Mouse (Mus musculus): ENCODE data around the gene Hsf5. TPM values are rescaled to one million over a fixed set of nuclear protein-coding genes. Genes with fewer than 3 reads are reported as not detected.
A peak's percentile ranks its signal among the peaks of the same experiment; 100 is the strongest.

Gene Hsf5
- polyA plus RNA-seq, 1 experiment from 2014 or later = 0.04 TPM

DNA sequence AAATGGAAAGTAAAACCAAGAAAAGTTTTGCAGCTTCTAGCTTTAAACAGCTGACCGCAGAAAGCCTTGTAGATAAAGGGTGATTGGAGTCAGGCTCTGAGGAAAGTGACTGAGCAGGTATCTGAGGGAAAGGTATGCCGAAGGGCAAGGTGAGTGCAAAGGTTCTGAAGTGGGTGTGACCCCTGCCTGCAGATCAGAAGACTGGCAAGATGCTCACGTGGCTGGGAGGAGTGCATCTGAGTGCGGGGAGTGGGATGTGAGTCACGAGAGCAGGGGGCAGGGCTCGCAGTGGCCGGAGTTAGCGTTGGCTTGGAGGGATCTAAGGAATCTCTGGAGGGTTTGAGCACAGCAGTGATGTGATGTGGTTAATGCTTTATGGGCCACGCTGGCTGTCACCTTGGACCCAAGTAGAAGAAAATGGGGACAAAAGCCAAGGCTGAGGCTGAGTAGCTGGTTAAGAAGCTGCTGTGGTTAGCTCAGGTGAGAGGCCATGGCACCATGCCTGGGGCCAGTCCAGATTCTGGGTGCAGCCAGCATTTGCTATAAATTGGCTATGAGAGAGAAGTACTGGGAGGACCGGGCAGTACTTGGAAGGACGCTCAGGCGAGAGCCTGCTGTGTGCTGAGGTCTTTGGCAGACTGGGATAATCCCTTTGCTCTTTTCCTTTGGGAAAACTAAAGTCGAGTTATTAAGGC lies 17.4 kb upstream of the Hsf5 start:
- in situ Hi-C loops (cut with MboI; ENCODE audit: low pct_unique_long_range_greater_than_20kb) = no loop called here
- no peak for TF ChIP-seq CTCF (IDR thresholded peaks at IDR 0.05)
- CTCF ChIA-PET = no interaction called here
- ATAC-seq = no peak
- no peaks in the 10 kb centered on the region for H3K27me3 ChIP-seq
- DNase-seq (ENCODE audit: low read depth, low spot score) = no peak
- POLR2A ChIA-PET = no interaction called here

DNA sequence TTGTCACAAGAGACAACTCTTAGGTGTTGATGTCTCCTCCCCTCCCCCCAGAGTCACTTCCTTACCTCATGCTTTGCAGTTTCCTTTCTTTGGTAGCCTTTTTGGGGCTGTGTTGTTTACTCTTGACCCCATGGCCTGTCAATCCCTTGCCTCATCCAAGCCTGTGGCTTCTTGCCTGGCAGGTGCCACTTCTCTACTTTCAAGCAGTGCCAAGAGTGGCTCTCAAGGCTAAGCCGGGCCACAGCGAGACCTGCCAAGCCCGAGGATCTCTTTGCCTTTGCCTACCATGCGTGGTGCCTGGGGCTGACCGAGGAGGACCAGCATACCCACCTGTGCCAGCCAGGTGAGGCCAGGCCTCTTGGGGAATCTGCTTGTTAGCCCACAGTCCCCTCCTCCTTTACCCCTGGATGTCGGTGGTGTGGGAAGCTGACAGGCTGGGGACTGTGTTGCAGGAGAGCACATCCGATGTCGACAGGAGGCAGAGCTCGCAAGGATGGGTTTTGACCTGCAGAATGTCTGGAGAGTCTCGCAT lies 16.6 kb upstream of the Hsf5 start:
- ATAC-seq (no peak), DNase-seq (ENCODE audit: low read depth, low spot score) (no peak)
- CTCF ChIA-PET = interaction anchor here (1.0 kb wide), 1 partner anchor 16 kb away, joined by 3 read pairs; no protein-coding TSS in a partner anchor
- TF ChIP-seq CTCF (IDR thresholded peaks at IDR 0.05) = no peak
- no peaks in the 10 kb centered on the region for H3K27me3 ChIP-seq
- POLR2A ChIA-PET = no interaction called here
- in situ Hi-C loops (cut with MboI; ENCODE audit: low pct_unique_long_range_greater_than_20kb) = no loop called here

DNA sequence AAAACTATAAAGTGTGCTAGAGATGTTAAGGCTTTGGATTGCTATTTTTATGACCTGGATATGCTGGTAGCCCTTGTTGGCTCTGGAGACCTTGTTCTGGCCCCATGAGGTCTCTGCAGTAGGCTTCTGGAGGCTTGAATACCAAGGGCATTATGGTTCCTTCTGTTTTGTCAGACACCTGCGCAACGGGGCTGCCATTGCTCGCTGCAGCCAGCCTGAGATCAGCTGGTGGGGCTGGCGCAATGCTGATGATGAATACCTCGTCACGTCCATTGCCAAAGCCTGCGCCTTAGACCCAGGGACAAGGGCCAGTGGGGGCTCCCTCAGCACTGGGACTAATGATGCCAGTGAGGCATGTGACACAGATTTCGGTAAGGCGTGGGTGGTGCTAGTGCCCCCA lies 14.7 kb upstream of the Hsf5 start:
- DNase-seq (ENCODE audit: low read depth, low spot score) (no peak), ATAC-seq (no peak)
- POLR2A ChIA-PET = interaction anchor here (0.7 to 0.9 kb wide), 2 partner anchors 20 to 36 kb away, joined by 3 read pairs; no protein-coding TSS in a partner anchor
- H3K27me3 ChIP-seq = no peaks in the 10 kb centered on the region
- CTCF ChIA-PET = interaction anchor here (1.3 kb wide), 1 partner anchor 14 kb away, joined by 3 read pairs; no protein-coding TSS in a partner anchor
- TF ChIP-seq CTCF (IDR thresholded peaks at IDR 0.05) = no peak
- in situ Hi-C loops (cut with MboI; ENCODE audit: low pct_unique_long_range_greater_than_20kb) = no loop called here

DNA sequence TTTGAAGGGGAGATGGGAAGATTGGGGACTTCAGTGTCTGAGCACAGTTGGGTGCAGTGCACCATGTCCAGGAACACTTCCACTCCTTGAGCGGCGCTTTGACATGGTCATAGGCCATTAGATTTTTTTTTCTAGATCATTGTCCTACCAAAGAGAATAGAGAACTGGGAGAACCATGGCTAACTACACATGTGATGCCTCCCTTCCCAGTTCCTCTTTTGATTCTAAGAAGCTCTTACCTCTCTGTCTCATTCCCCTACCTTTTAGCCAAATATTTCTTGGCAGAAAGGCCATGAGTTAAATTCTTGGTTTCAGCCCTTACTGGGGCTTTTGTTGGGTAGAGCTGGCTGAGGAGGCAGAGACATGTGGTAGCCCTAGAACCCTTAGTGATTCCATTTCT lies 13.4 kb upstream of the Hsf5 start:
- CTCF ChIA-PET = no interaction called here
- H3K27me3 ChIP-seq = no peaks in the 10 kb centered on the region
- DNase-seq (ENCODE audit: low read depth, low spot score) (no peak), ATAC-seq (no peak)
- in situ Hi-C loops (cut with MboI; ENCODE audit: low pct_unique_long_range_greater_than_20kb) = no loop called here
- TF ChIP-seq CTCF (IDR thresholded peaks at IDR 0.05) = no peak
- POLR2A ChIA-PET = interaction anchor here (1.4 kb wide), 1 partner anchor 8 kb away, joined by 4 read pairs; no protein-coding TSS in a partner anchor

DNA sequence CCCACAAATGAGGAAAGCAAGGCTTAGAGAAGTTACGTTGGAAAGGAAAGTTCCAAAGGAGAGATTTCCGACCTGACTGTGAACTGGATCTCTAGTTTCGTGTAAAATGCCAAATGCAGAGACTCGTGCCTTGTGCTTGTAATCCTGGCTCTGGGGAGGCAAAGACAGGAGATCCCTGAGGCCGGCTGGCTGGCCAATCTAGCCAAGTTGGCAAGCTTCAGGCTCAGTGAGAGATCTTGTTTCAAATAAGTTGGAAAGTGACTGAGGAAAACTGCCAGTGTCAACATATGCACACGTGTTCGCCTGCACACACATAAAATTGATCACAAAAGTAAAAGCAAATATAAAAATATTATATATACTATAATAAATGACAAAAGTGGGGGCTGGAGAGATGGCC lies 7.7 kb upstream of the Hsf5 start:
- CTCF ChIA-PET = no interaction called here

DNA sequence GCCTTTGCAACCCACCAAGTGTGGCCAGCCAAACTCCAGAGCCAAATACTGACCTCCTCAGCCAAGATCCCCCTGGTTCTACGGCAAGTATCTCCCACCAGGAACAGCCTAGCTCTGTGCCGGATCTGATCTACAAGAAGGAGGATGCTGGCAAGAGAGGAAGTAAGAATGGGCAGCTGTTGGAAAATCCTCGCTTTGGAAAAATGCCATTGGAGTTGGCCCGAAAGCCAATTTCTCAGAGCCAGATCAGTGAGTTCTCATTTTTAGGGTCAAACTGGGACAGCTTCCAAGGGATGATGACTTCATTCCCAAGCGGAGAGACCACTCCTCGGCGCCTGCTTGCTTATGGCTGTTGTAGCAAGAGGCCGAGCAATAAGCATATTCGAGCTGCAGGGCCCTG lies 5.4 kb upstream of the Hsf5 start:
- in situ Hi-C loops (cut with MboI; ENCODE audit: low pct_unique_long_range_greater_than_20kb) = no loop called here
- TF ChIP-seq CTCF (IDR thresholded peaks at IDR 0.05) = no peak
- no peak for DNase-seq (ENCODE audit: low read depth, low spot score)
- no peak for ATAC-seq
- ChIA-PET CTCF (no interaction called here), POLR2A (interaction anchor here (1.2 kb wide), 1 partner anchor 11 kb away, joined by 4 read pairs; no protein-coding TSS in a partner anchor)
- H3K27me3 ChIP-seq = no peaks in the 10 kb centered on the region

More for the DNA sequence above, 7.7 kb upstream of the Hsf5 start:
- H3K27me3 ChIP-seq = no peaks in the 10 kb centered on the region
- ATAC-seq (no peak), DNase-seq (ENCODE audit: low read depth, low spot score) (no peak)
- no peak for TF ChIP-seq CTCF (IDR thresholded peaks at IDR 0.05)
- in situ Hi-C loops (cut with MboI; ENCODE audit: low pct_unique_long_range_greater_than_20kb) = no loop called here
- POLR2A ChIA-PET = no interaction called here

DNA sequence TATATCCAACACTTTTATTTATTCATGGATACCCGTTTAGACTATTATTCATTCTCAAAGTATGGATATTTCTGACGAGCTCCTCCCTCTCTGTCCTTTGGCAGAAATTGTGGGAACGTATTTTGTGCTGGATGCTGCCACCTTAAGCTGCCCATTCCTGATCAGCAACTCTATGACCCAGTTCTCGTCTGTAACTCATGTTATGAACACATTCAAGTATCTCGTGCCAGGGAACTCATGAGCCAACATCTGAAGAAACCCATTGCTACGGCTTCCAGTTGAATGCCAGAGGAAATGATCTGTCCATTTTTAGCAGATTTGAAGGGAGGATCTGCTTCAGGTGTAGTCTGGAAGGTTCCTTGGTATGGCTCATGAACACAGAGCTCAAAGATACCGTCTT lies 3.0 kb upstream of the Hsf5 start:
- no peak for DNase-seq (ENCODE audit: low read depth, low spot score)
- ChIA-PET POLR2A (no interaction called here), CTCF (no interaction called here)
- no peaks in the 10 kb centered on the region for H3K27me3 ChIP-seq
- in situ Hi-C loops (cut with MboI; ENCODE audit: low pct_unique_long_range_greater_than_20kb) = no loop called here
- TF ChIP-seq CTCF (IDR thresholded peaks at IDR 0.05) = no peak
- ATAC-seq = no peak

DNA sequence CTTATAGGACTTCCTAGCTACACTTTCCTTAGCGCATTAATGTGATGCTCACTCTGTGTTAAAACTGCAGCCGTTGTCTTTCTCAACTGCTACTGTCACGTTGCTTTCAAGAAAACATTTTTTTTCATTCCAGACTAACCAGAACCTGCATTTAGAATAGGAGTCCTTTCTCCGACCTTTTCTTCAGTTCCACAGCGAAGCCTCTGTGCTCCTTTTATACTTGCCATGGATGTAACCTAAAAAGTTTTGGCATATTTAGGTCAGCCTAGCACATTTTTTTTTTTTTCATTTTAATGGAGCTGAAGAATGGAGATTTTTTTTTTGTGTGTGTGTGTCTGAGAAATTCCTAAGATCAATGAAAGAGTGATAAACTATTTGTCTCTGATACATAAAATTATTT lies 1.4 kb upstream of the Hsf5 start:
- DNase-seq (ENCODE audit: low read depth, low spot score) (no peak), ATAC-seq (no peak)
- ChIA-PET POLR2A (no interaction called here), CTCF (interaction anchor here (0.8 to 1.3 kb wide), 3 partner anchors 13 to 206 kb away, joined by 3 read pairs; no protein-coding TSS in a partner anchor)
- in situ Hi-C loops (cut with MboI; ENCODE audit: low pct_unique_long_range_greater_than_20kb) = no loop called here
- no peak for TF ChIP-seq CTCF (IDR thresholded peaks at IDR 0.05)
- no peaks in the 10 kb centered on the region for H3K27me3 ChIP-seq

DNA sequence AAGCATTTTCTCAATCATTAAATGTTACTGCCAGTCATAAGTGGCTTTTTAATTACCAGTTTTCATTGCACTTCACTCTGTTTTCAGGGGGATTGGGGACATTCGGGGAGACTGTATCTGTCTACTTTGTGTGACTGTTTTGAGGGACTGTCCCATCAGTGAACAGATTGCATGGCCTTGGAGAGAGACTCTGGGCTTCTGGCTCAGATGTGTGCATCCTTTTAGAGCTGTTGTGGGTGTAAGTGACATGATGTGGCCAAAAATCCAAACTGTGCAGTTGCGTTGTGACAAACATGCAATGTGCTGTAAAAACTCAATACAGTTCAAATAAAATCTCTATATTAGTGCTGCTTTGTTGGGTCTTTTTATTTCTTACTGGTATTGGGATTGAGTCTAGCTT lies 1.0 kb upstream of the Hsf5 start:
- in situ Hi-C loops (cut with MboI; ENCODE audit: low pct_unique_long_range_greater_than_20kb) = no loop called here
- CTCF ChIA-PET = interaction anchor here (0.8 to 1.3 kb wide), 3 partner anchors 14 to 206 kb away, joined by 3 read pairs; no protein-coding TSS in a partner anchor
- no peaks in the 10 kb centered on the region for H3K27me3 ChIP-seq
- POLR2A ChIA-PET = no interaction called here
- DNase-seq (ENCODE audit: low read depth, low spot score) (no peak), ATAC-seq (no peak)
- TF ChIP-seq CTCF (IDR thresholded peaks at IDR 0.05) = no peak

DNA sequence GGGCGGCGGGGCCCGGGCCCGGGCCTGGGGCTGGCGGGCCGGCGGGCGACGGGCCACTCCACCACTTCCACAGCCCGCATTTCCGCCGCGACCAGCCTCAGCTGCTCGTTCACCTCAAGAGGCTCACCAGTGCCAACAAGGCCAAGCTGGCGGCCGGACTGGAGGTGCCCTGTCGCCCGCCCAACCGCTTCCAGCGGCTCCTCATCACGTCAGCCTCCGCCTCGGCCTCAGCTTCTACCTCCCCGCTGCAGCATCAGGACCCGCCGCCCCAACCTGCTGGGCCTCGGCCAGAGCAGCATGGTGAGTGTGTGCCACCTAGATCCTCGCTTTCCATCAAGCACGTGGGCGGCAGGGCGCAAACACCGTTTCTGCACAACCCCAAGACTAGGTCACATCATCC lies 642 bp downstream of the Hsf5 start:
- TF ChIP-seq CTCF (IDR thresholded peaks at IDR 0.05) = no peak
- ChIA-PET CTCF (no interaction called here), POLR2A (no interaction called here)
- no peaks in the 10 kb centered on the region for H3K27me3 ChIP-seq
- DNase-seq (ENCODE audit: low read depth, low spot score) (no peak), ATAC-seq (no peak)
- in situ Hi-C loops (cut with MboI; ENCODE audit: low pct_unique_long_range_greater_than_20kb) = no loop called here

DNA sequence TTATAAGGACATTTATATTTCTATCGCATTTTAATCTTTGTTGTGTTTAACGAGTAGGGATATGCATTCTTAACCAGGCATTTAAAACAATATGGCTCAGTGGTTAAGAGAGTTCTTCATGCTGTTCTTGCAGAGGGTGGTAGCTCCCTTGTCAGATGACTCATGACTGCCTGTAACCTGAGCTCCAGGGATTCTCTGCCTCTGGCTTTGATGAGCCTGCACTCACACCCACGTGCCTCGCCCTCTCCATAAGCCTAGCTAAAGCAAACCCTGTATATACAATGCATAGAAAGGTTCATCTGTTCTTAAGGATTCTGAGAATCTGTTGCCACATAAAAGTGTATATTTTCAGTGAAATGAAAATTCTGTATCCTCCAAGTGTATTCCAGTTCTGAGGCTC lies 6.2 kb downstream of the Hsf5 start:
- CTCF ChIA-PET = no interaction called here
- DNase-seq (ENCODE audit: low read depth, low spot score) = peak; percentile 39
- TF ChIP-seq CTCF (IDR thresholded peaks at IDR 0.05) = no peak
- POLR2A ChIA-PET = no interaction called here
- H3K27me3 ChIP-seq = no peaks in the 10 kb centered on the region
- in situ Hi-C loops (cut with MboI; ENCODE audit: low pct_unique_long_range_greater_than_20kb) = no loop called here
- ATAC-seq = peak; percentile 69
